Mouse (Mus musculus) CH12.LX (cell line): ENCODE results near the gene D6Ertd527e.

Experiments
- CTCF ChIP-seq, 2 experiments: IDR thresholded peaks in 1 of 2; conservative IDR thresholded peaks in 1 of 2; 2 replicates each; pipeline ENCODE4 v1.5.1; 2011 to 2012; ENCODE audit warnings: low read depth in 2 of 2, low read length in 2 of 2, improper control_type of control experiment in 1 of 2, inconsistent platforms in 1 of 2, mild to moderate bottlenecking in 1 of 2, moderate library complexity in 1 of 2
- EP300 ChIP-seq: IDR thresholded peaks from 2 replicates; pipeline ENCODE4 v1.6.1; 2011; ENCODE audit warnings: low read length, improper control_type of control experiment
- HCFC1 ChIP-seq: IDR thresholded peaks from 2 replicates; pipeline ENCODE4 v1.6.1; 2012; ENCODE audit warnings: low read depth, mild to moderate bottlenecking, inconsistent platforms, low read length, improper control_type of control experiment
- MAFK ChIP-seq: IDR thresholded peaks from 2 replicates; pipeline ENCODE4 v1.6.1; 2011; ENCODE audit warnings: low read length, improper control_type of control experiment; ENCODE audit not compliant: insufficient replicate concordance
- MAX ChIP-seq: IDR thresholded peaks from 2 replicates; pipeline ENCODE4 v1.6.1; 2011; ENCODE audit warnings: low read length, improper control_type of control experiment
- MEF2A ChIP-seq: IDR thresholded peaks from 2 replicates; pipeline ENCODE4 v1.6.1; 2014; ENCODE audit warnings: low read depth, mild to moderate bottlenecking, inconsistent platforms, low read length, improper control_type of control experiment, borderline replicate concordance
- MYC ChIP-seq: IDR thresholded peaks from 2 replicates; pipeline ENCODE4 v1.6.1; 2011; ENCODE audit warnings: low read depth, mild to moderate bottlenecking, improper control_type of control experiment, low read length
- POLR2A ChIP-seq: IDR thresholded peaks from 2 replicates; pipeline ENCODE4 v1.6.1; 2011; ENCODE audit warnings: low read depth, mild to moderate bottlenecking, improper control_type of control experiment, low read length
- RAD21 ChIP-seq: IDR thresholded peaks from 2 replicates; pipeline ENCODE4 v1.6.1; 2011; ENCODE audit warnings: low read depth, mild to moderate bottlenecking, low read length, improper control_type of control experiment, moderate library complexity
- RCOR1 ChIP-seq: conservative IDR thresholded peaks from 2 replicates; pipeline ENCODE4 v1.6.1; 2012; ENCODE audit warnings: low read depth, mild to moderate bottlenecking, inconsistent platforms, low read length, improper control_type of control experiment
- TBP ChIP-seq: conservative IDR thresholded peaks from 2 replicates; pipeline ENCODE4 v1.6.1; 2011; ENCODE audit warnings: low read depth, low read length, improper control_type of control experiment
- USF1 ChIP-seq: IDR thresholded peaks from 2 replicates; pipeline ENCODE4 v1.6.1; 2014; ENCODE audit warnings: low read depth, mild to moderate bottlenecking, inconsistent platforms, low read length, improper control_type of control experiment
- ZC3H11A ChIP-seq: IDR thresholded peaks from 2 replicates; pipeline ENCODE4 v1.6.1; 2012; ENCODE audit warnings: low read depth, mild to moderate bottlenecking, inconsistent platforms, low read length, improper control_type of control experiment
- ZNF384 ChIP-seq: IDR thresholded peaks from 2 replicates; pipeline ENCODE4 v1.6.1; 2012; ENCODE audit warnings: low read depth, low read length, improper control_type of control experiment, inconsistent platforms

DNA sequence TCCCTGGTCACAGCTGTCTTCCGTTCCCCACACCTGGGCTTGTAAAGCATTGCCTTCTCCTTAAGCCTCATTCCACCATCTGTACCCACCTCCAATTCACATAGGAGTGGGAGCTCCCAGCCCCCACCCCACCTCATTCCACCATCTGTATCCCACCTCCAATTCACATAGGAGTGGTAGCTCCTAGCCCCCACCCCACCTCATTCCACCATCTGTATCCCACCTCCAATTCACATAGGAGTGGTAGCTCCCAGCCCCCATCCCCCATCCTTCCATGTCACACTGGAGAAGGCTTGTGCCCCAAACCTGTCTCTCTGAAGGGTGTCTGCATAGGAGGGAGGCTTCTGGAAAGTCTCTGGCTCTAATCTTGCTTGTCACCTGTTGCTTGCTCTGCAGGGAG, 1.2 kb upstream of the D6Ertd527e start:
- TF ChIP-seq CTCF (conservative IDR thresholded peaks at IDR 0.05 in 1 of 2, IDR thresholded peaks at IDR 0.05 in 1 of 2; ENCODE audit: low read depth in 2 of 2, low read length in 2 of 2) (no peak), ZNF384 (no peak), TBP (no peak), USF1 (no peak), HCFC1 (no peak), ZC3H11A (no peak), MAX (no peak), EP300 (no peak), RAD21 (no peak), MEF2A (no peak), MAFK (no peak), POLR2A (no peak), MYC (no peak), RCOR1 (no peak)
